Mouse (Mus musculus) ES-E14 (cell line): ENCODE results near the gene Tmco4. TPM values are rescaled to one million over a fixed set of nuclear protein-coding genes. Genes with fewer than 3 reads are reported as not detected.
A peak's percentile ranks its signal among the peaks of the same experiment; 100 is the strongest.

Experiments used
- DNase-seq: peaks from one replicate; pipeline ENCODE4 v3.0.0-alpha.2; 2013; ENCODE audit warnings: low read depth, low spot score
- H3K27ac ChIP-seq: 2 replicates; pipeline ENCODE4 v1.5.1; 2012; ENCODE audit warnings: low read depth, mild to moderate bottlenecking, low read length, moderate library complexity, mixed read lengths; ENCODE audit not compliant: poor library complexity, insufficient read depth, severe bottlenecking
- H3K36me3 ChIP-seq: 2 replicates; pipeline ENCODE4 v1.6.1; 2012; ENCODE audit warnings: mild to moderate bottlenecking, low read length, moderate library complexity, mixed read lengths; ENCODE audit not compliant: control insufficient read depth, poor library complexity, insufficient read depth, severe bottlenecking
- H3K4me1 ChIP-seq, 2 experiments: fragments of 150-350 bp in 1 of 2; sonication (generic) in 1 of 2; 2 replicates each; pipeline ENCODE4 v1.6.1; 2012; ENCODE audit warnings: low read length in 2 of 2, mild to moderate bottlenecking in 1 of 2, mixed read lengths in 1 of 2; ENCODE audit not compliant: control insufficient read depth in 2 of 2, insufficient read depth in 2 of 2, poor library complexity in 1 of 2
- H3K4me3 ChIP-seq, 2 experiments: fragments of 150-350 bp in 1 of 2; sonication (generic) in 1 of 2; 2 replicates each; pipeline ENCODE4 v1.5.1; 2012; ENCODE audit warnings: low read length in 2 of 2, low read depth in 1 of 2, mild to moderate bottlenecking in 1 of 2, mixed read lengths in 1 of 2; ENCODE audit not compliant: insufficient read depth in 1 of 2, poor library complexity in 1 of 2, severe bottlenecking in 1 of 2
- H3K9ac ChIP-seq: 2 replicates; pipeline ENCODE4 v1.6.1; 2012; ENCODE audit warnings: low read depth, mild to moderate bottlenecking, low read length, mixed read lengths; ENCODE audit not compliant: poor library complexity, insufficient read depth, severe bottlenecking
- H3K9me3 ChIP-seq: fragments of 150-350 bp; sonication (generic); 2 replicates; pipeline ENCODE4 v1.6.1; 2012; ENCODE audit warnings: low read depth, mild to moderate bottlenecking, low read length; ENCODE audit not compliant: control insufficient read depth, insufficient read depth
- CHD2 ChIP-seq: IDR thresholded peaks from 2 replicates; pipeline ENCODE4 v1.6.1; 2014; ENCODE audit warnings: mild to moderate bottlenecking, low read depth, low read length, inconsistent platforms
- HCFC1 ChIP-seq: IDR thresholded peaks from 2 replicates; pipeline ENCODE4 v1.6.1; 2012; ENCODE audit warnings: low read length, inconsistent platforms, borderline replicate concordance; ENCODE audit not compliant: insufficient read depth
- MAFK ChIP-seq: IDR thresholded peaks from 2 replicates; pipeline ENCODE4 v1.6.1; 2014; ENCODE audit warnings: mild to moderate bottlenecking, low read depth, low read length, inconsistent platforms; ENCODE audit not compliant: insufficient read depth
- ZC3H11A ChIP-seq: IDR thresholded peaks from 2 replicates; pipeline ENCODE4 v1.6.1; 2012; ENCODE audit warnings: low read depth, mild to moderate bottlenecking, inconsistent platforms, low read length, borderline replicate concordance
- ZNF384 ChIP-seq: IDR thresholded peaks from 2 replicates; pipeline ENCODE4 v1.6.1; 2012; ENCODE audit warnings: low read depth, low read length, inconsistent platforms
- in situ Hi-C, 2 experiments: fragments of 600-800 bp; cut with MboI; formaldehyde crosslinking; loops; one replicate each; pipeline ENCODE4 v1.15.1; 2025; ENCODE audit warnings: low sequenced_read_pairs in 2 of 2, inconsistent platforms in 1 of 2; ENCODE audit not compliant: unreplicated experiment in 2 of 2
- total RNA-seq: library from RNA; depleted of rRNA; stranded (reverse); fragments of 300-350 nt; gene quantifications from 2 replicates; pipeline ENCODE4 v1.2.3, GENCODE M21; 2012

Gene Tmco4
- total RNA-seq, 1 experiment = 4.7 TPM

- peaks cover 2 to 10% of the 10 kb centered on the region in 2 experiments; a peak in 3 of 4 replicates for H3K4me1 ChIP-seq
Measured at GRCm38 (mm10) chr4:139093196-139093530, 120.5 kb downstream of the Tmco4 start.

GRCm38 (mm10) chr4:139095406-139095805 lies 122.7 kb downstream of the Tmco4 start:
- Histone ChIP-seq H3K4me1 (peaks cover 2 to 10% of the 10 kb centered on the region in 2 experiments; a peak in 3 of 4 replicates), H3K9ac (no peak overlapping the region), H3K36me3 (no peaks in the 10 kb centered on the region), H3K4me3 (no peak overlapping the region), H3K9me3 (no peaks in the 10 kb centered on the region), H3K27ac (no peak overlapping the region)
- in situ Hi-C loops = loop anchor here in 1 of 2 experiments (25.0 kb wide), 1 partner anchor 192 kb away; no protein-coding TSS in a partner anchor
- TF ChIP-seq CHD2 = no peak
- no peak for TF ChIP-seq MAFK
- TF ChIP-seq HCFC1 = no peak
- TF ChIP-seq ZC3H11A = no peak
- TF ChIP-seq ZNF384 = no peak
- no peak for DNase-seq

More at GRCm38 (mm10) chr4:139093196-139093530, 120.5 kb downstream of the Tmco4 start:
- TF ChIP-seq CHD2 (no peak), ZC3H11A (no peak), HCFC1 (no peak), ZNF384 (no peak), MAFK (no peak)
- no peaks in the 10 kb centered on the region for H3K9me3 ChIP-seq
- no peak overlapping the region for H3K27ac ChIP-seq
- DNase-seq = no peak
- H3K36me3 ChIP-seq = no peaks in the 10 kb centered on the region
- H3K9ac ChIP-seq = peak overlapping the region; percentile 57; the same call in 1 of the 2 replicates
- H3K4me3 ChIP-seq = peak overlapping the region; percentile 51 to 72; a peak in 3 of 4 replicates
- in situ Hi-C loops = loop anchor here in 1 of 2 experiments (25.0 kb wide), 1 partner anchor 194 kb away; no protein-coding TSS in a partner anchor

- H3K9me3 ChIP-seq = no peaks in the 10 kb centered on the region
- H3K36me3 ChIP-seq = no peaks in the 10 kb centered on the region
- H3K4me1 ChIP-seq = peaks cover 2 to 8% of the 10 kb centered on the region in 2 experiments; a peak in 3 of 4 replicates
- TF ChIP-seq ZC3H11A = no peak
- no peak for TF ChIP-seq ZNF384
- no peak for TF ChIP-seq MAFK
- TF ChIP-seq HCFC1 = no peak
- no peak for DNase-seq
- in situ Hi-C loops = loop anchor here in 1 of 2 experiments (25.0 kb wide), 1 partner anchor 191 kb away; no protein-coding TSS in a partner anchor
- H3K27ac ChIP-seq = no peak overlapping the region
- no peak overlapping the region for H3K4me3 ChIP-seq
- H3K9ac ChIP-seq = no peak overlapping the region
Measured at GRCm38 (mm10) chr4:139096201-139096600, 123.5 kb downstream of the Tmco4 start.

GRCm38 (mm10) chr4:139100326-139100725 lies 127.6 kb downstream of the Tmco4 start:
- Histone ChIP-seq H3K36me3 (peaks cover 16% of the 10 kb centered on the region), H3K4me1 (no peaks in the 10 kb centered on the region), H3K4me3 (no peak overlapping the region), H3K9me3 (no peaks in the 10 kb centered on the region), H3K9ac (no peak overlapping the region), H3K27ac (no peak overlapping the region)
- in situ Hi-C loops = no loop called here
- DNase-seq = no peak
- TF ChIP-seq MAFK = no peak

- no peak for DNase-seq
- TF ChIP-seq ZC3H11A (no peak), CHD2 (no peak), ZNF384 (no peak), HCFC1 (no peak), MAFK (no peak)
- H3K9me3 ChIP-seq = no peaks in the 10 kb centered on the region
- peaks cover 16% of the 10 kb centered on the region for H3K36me3 ChIP-seq
- H3K4me1 ChIP-seq = no peaks in the 10 kb centered on the region
- no peak overlapping the region for H3K27ac ChIP-seq
- no peak overlapping the region for H3K4me3 ChIP-seq
- no peak overlapping the region for H3K9ac ChIP-seq
- in situ Hi-C loops = no loop called here
Measured at GRCm38 (mm10) chr4:139101546-139101945, 128.9 kb downstream of the Tmco4 start.
